Mouse (Mus musculus): ENCODE results near the gene Gse1. TPM values are rescaled to one million over a fixed set of nuclear protein-coding genes. Genes with fewer than 3 reads are reported as not detected.

The Gse1 gene
- total RNA-seq, 1 experiment = 21.4 TPM

GRCm38 (mm10) chr8:120566681-120567080 lies 338.4 kb downstream of the Gse1 start:
- H3K4me1 ChIP-seq (ENCODE audit: control insufficient read depth in 2 of 2, insufficient read depth in 2 of 2, low read length in 2 of 2, poor library complexity in 1 of 2) = peaks cover 2 to 35% of the 10 kb centered on the region in 2 experiments; a peak in 3 of 4 replicates

GRCm38 (mm10) chr8:120567731-120568130 lies 339.5 kb downstream of the Gse1 start:
- H3K9ac ChIP-seq (ENCODE audit: insufficient read depth, low read depth, low read length, poor library complexity, severe bottlenecking) = no peak overlapping the region
- no peak overlapping the region for H3K27ac ChIP-seq (ENCODE audit: insufficient read depth, low read depth, low read length, poor library complexity, severe bottlenecking)
- H3K9me3 ChIP-seq (ENCODE audit: control insufficient read depth, insufficient read depth, low read depth, low read length) = no peaks in the 10 kb centered on the region
- peaks cover 94% of the 10 kb centered on the region for H3K36me3 ChIP-seq (ENCODE audit: control insufficient read depth, insufficient read depth, low read length, poor library complexity, severe bottlenecking)
- H3K4me3 ChIP-seq (ENCODE audit: insufficient read depth in 1 of 2, low read depth in 1 of 2, low read length in 2 of 2, poor library complexity in 1 of 2, severe bottlenecking in 1 of 2) = peak overlapping the region; percentile 3 to 4; a peak in 1 of 4 replicates
- no peak for DNase-seq (ENCODE audit: low read depth, low spot score)
- in situ Hi-C loops (cut with MboI; ENCODE audit: low sequenced_read_pairs in 2 of 2, unreplicated experiment in 2 of 2) = no loop called here
- H3K4me1 ChIP-seq (ENCODE audit: control insufficient read depth in 2 of 2, insufficient read depth in 2 of 2, low read length in 2 of 2, poor library complexity in 1 of 2) = peaks cover 2 to 32% of the 10 kb centered on the region in 2 experiments; a peak in 3 of 4 replicates
- TF ChIP-seq MAFK (IDR thresholded peaks at IDR 0.05; ENCODE audit: insufficient read depth, low read depth, low read length) (no peak), ZC3H11A (IDR thresholded peaks at IDR 0.05; ENCODE audit: borderline replicate concordance, low read depth, low read length) (no peak)

More at GRCm38 (mm10) chr8:120566681-120567080, 338.4 kb downstream of the Gse1 start:
- in situ Hi-C loops (cut with MboI; ENCODE audit: low sequenced_read_pairs in 2 of 2, unreplicated experiment in 2 of 2) = no loop called here
- TF ChIP-seq ZNF384 (IDR thresholded peaks at IDR 0.05; ENCODE audit: low read depth, low read length) (no peak), HCFC1 (IDR thresholded peaks at IDR 0.05; ENCODE audit: borderline replicate concordance, insufficient read depth, low read length) (no peak), CHD2 (IDR thresholded peaks at IDR 0.05; ENCODE audit: low read depth, low read length) (no peak), ZC3H11A (IDR thresholded peaks at IDR 0.05; ENCODE audit: borderline replicate concordance, low read depth, low read length) (no peak), MAFK (IDR thresholded peaks at IDR 0.05; ENCODE audit: insufficient read depth, low read depth, low read length) (no peak)
- no peak for DNase-seq (ENCODE audit: low read depth, low spot score)
- H3K4me3 ChIP-seq (ENCODE audit: insufficient read depth in 1 of 2, low read depth in 1 of 2, low read length in 2 of 2, poor library complexity in 1 of 2, severe bottlenecking in 1 of 2) = no peak overlapping the region
- no peaks in the 10 kb centered on the region for H3K9me3 ChIP-seq (ENCODE audit: control insufficient read depth, insufficient read depth, low read depth, low read length)
- no peak overlapping the region; the same call in 1 of the 2 replicates for H3K27ac ChIP-seq (ENCODE audit: insufficient read depth, low read depth, low read length, poor library complexity, severe bottlenecking)
- peaks cover 88% of the 10 kb centered on the region for H3K36me3 ChIP-seq (ENCODE audit: control insufficient read depth, insufficient read depth, low read length, poor library complexity, severe bottlenecking)
- no peak overlapping the region for H3K9ac ChIP-seq (ENCODE audit: insufficient read depth, low read depth, low read length, poor library complexity, severe bottlenecking)

GRCm38 (mm10) chr8:120568164-120568798 lies 340.0 kb downstream of the Gse1 start:
- Histone ChIP-seq H3K4me3 (ENCODE audit: insufficient read depth in 1 of 2, low read depth in 1 of 2, low read length in 2 of 2, poor library complexity in 1 of 2, severe bottlenecking in 1 of 2) (peak overlapping the region; percentile 3 to 4; a peak in 1 of 4 replicates), H3K9ac (ENCODE audit: insufficient read depth, low read depth, low read length, poor library complexity, severe bottlenecking) (no peak overlapping the region), H3K27ac (ENCODE audit: insufficient read depth, low read depth, low read length, poor library complexity, severe bottlenecking) (no peak overlapping the region), H3K4me1 (ENCODE audit: control insufficient read depth in 2 of 2, insufficient read depth in 2 of 2, low read length in 2 of 2, poor library complexity in 1 of 2) (peaks cover 2 to 29% of the 10 kb centered on the region in 2 experiments; a peak in 3 of 4 replicates), H3K36me3 (ENCODE audit: control insufficient read depth, insufficient read depth, low read length, poor library complexity, severe bottlenecking) (peaks cover 94% of the 10 kb centered on the region), H3K9me3 (ENCODE audit: control insufficient read depth, insufficient read depth, low read depth, low read length) (no peaks in the 10 kb centered on the region)
- in situ Hi-C loops (cut with MboI; ENCODE audit: low sequenced_read_pairs in 2 of 2, unreplicated experiment in 2 of 2) = no loop called here
- no peak for TF ChIP-seq MAFK (IDR thresholded peaks at IDR 0.05; ENCODE audit: insufficient read depth, low read depth, low read length)
- no peak for TF ChIP-seq ZNF384 (IDR thresholded peaks at IDR 0.05; ENCODE audit: low read depth, low read length)
- TF ChIP-seq CHD2 (IDR thresholded peaks at IDR 0.05; ENCODE audit: low read depth, low read length) = no peak
- TF ChIP-seq ZC3H11A (IDR thresholded peaks at IDR 0.05; ENCODE audit: borderline replicate concordance, low read depth, low read length) = no peak
- TF ChIP-seq HCFC1 (IDR thresholded peaks at IDR 0.05; ENCODE audit: borderline replicate concordance, insufficient read depth, low read length) = no peak
- DNase-seq (ENCODE audit: low read depth, low spot score) = no peak

- in situ Hi-C loops (cut with MboI; ENCODE audit: low sequenced_read_pairs in 2 of 2, unreplicated experiment in 2 of 2) = no loop called here
- no peak overlapping the region for H3K9ac ChIP-seq (ENCODE audit: insufficient read depth, low read depth, low read length, poor library complexity, severe bottlenecking)
- peaks cover 2 to 32% of the 10 kb centered on the region in 2 experiments; a peak in 3 of 4 replicates for H3K4me1 ChIP-seq (ENCODE audit: control insufficient read depth in 2 of 2, insufficient read depth in 2 of 2, low read length in 2 of 2, poor library complexity in 1 of 2)
- H3K4me3 ChIP-seq (ENCODE audit: insufficient read depth in 1 of 2, low read depth in 1 of 2, low read length in 2 of 2, poor library complexity in 1 of 2, severe bottlenecking in 1 of 2) = no peak overlapping the region
- H3K36me3 ChIP-seq (ENCODE audit: control insufficient read depth, insufficient read depth, low read length, poor library complexity, severe bottlenecking) = peaks cover 94% of the 10 kb centered on the region
- no peak for TF ChIP-seq ZC3H11A (IDR thresholded peaks at IDR 0.05; ENCODE audit: borderline replicate concordance, low read depth, low read length)
- no peak for TF ChIP-seq ZNF384 (IDR thresholded peaks at IDR 0.05; ENCODE audit: low read depth, low read length)
- no peak for TF ChIP-seq HCFC1 (IDR thresholded peaks at IDR 0.05; ENCODE audit: borderline replicate concordance, insufficient read depth, low read length)
- TF ChIP-seq CHD2 (IDR thresholded peaks at IDR 0.05; ENCODE audit: low read depth, low read length) = no peak
- TF ChIP-seq MAFK (IDR thresholded peaks at IDR 0.05; ENCODE audit: insufficient read depth, low read depth, low read length) = no peak
- no peaks in the 10 kb centered on the region for H3K9me3 ChIP-seq (ENCODE audit: control insufficient read depth, insufficient read depth, low read depth, low read length)
- no peak for DNase-seq (ENCODE audit: low read depth, low spot score)
- no peak overlapping the region for H3K27ac ChIP-seq (ENCODE audit: insufficient read depth, low read depth, low read length, poor library complexity, severe bottlenecking)
Observed at GRCm38 (mm10) chr8:120569123-120569522, 340.9 kb downstream of the Gse1 start.
